Mouse (Mus musculus) liver, embryonic 15.5 days (tissue): ENCODE measurements around the gene Olfr1367. TPM values are rescaled to one million over a fixed set of nuclear protein-coding genes. Genes with fewer than 3 reads are reported as not detected.

Source experiments
- ATAC-seq: fragments of 200-750 bp; cut with Nextera tagmentation; 2 replicates; pipeline ENCODE4 v1.8.0; 2017; ENCODE audit warnings: moderate number of reproducible peaks, mild to moderate bottlenecking, moderate library complexity; ENCODE audit not compliant: insufficient read depth
- H3K27ac ChIP-seq: fragments of 300-500 bp; sonication (generic); replicated peaks from 2 replicates; pipeline ENCODE4 v1.5.1; 2015; ENCODE audit warnings: mild to moderate bottlenecking, inconsistent platforms
- H3K27me3 ChIP-seq: fragments of 300-500 bp; sonication (generic); 2 replicates; pipeline ENCODE4 v1.6.1; 2015; ENCODE audit warnings: mild to moderate bottlenecking, inconsistent platforms
- H3K36me3 ChIP-seq: fragments of 300-500 bp; sonication (generic); replicated peaks from 2 replicates; pipeline ENCODE4 v1.6.1; 2015; ENCODE audit warnings: moderate library complexity, mild to moderate bottlenecking, inconsistent platforms
- H3K4me1 ChIP-seq: fragments of 300-500 bp; sonication (generic); replicated peaks from 2 replicates; pipeline ENCODE4 v1.6.1; 2015; ENCODE audit warnings: inconsistent platforms
- H3K4me2 ChIP-seq: fragments of 300-500 bp; sonication (generic); 2 replicates; pipeline ENCODE4 v1.6.1; 2015; ENCODE audit warnings: moderate library complexity, mild to moderate bottlenecking, inconsistent platforms
- H3K4me3 ChIP-seq: fragments of 300-500 bp; sonication (generic); replicated peaks from 2 replicates; pipeline ENCODE4 v1.5.1; 2015; ENCODE audit warnings: mild to moderate bottlenecking, inconsistent platforms
- H3K9ac ChIP-seq: fragments of 300-500 bp; sonication (generic); 2 replicates; pipeline ENCODE4 v1.6.1; 2015; ENCODE audit warnings: moderate library complexity, mild to moderate bottlenecking, inconsistent platforms
- H3K9me3 ChIP-seq: fragments of 300-500 bp; sonication (generic); replicated peaks from 2 replicates; pipeline ENCODE4 v1.6.1; 2016; ENCODE audit warnings: inconsistent platforms
- WGBS: fragments of 180-500 bp; shearing (Covaris S2); methylation state at CpG from one replicate; pipeline ENCODE4 v1.1.7; 2015; ENCODE audit warnings: mixed read lengths; ENCODE audit not compliant: insufficient replicate concordance; 5-methylcytosine and 5-hydroxymethylcytosine counted together
- polyA plus RNA-seq: library from polyadenylated mRNA; unstranded; fragments of >200 nt; fragmentation: Nextera tagmentation; extraction: Ambion mirVana; gene quantifications from 2 replicates; pipeline ENCODE4 v1.2.1, GENCODE M21; 2015

Gene Olfr1367
- polyA plus RNA-seq: not detected in 2 replicates

- no peak for ATAC-seq
- Histone ChIP-seq H3K9me3 (no peaks in the 10 kb centered on the region), H3K9ac (no peak within 1 kb of the TSS), H3K36me3 (no peaks in the 10 kb centered on the region), H3K4me1 (no peaks in the 10 kb centered on the region), H3K27me3 (no peaks in the 10 kb centered on the region; the same call in 1 of the 2 replicates), H3K4me3 (no peak within 1 kb of the TSS), H3K27ac (no peak within 1 kb of the TSS), H3K4me2 (no peak within 1 kb of the TSS)
- WGBS: 68% methylated on average over 1 of the region's 1 CpGs
Measured at GRCm38 (mm10) chr13:21346610-21347009, at the start of gene Olfr1367. Gene Olfr1367 (plus strand): TSS chr13:21346910.

DNA sequence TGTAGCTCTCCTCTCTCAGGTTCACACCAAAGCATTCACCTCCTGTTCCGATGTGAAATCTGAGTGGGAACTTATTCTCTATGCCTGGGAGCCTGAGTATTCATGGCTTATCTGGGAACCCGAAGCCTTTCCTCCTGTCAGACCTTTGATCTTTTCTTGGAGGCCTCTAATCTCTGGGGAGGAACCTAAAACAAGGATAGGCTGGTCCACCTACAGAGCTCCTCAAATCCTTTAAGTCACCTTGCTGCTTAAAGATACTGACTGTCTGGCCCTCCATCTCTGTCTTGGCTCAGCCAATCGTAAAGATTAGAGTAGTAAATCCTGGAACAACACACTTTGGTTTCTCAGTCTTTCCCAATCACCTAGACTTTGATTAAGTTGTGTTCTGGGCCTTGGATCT is 48.2 kb upstream of the Olfr1367 start:
- Histone ChIP-seq H3K4me2 (no peak overlapping the region), H3K36me3 (no peaks in the 10 kb centered on the region), H3K9me3 (no peaks in the 10 kb centered on the region), H3K9ac (no peak overlapping the region), H3K4me1 (no peaks in the 10 kb centered on the region), H3K4me3 (no peak overlapping the region), H3K27ac (no peak overlapping the region), H3K27me3 (no peaks in the 10 kb centered on the region)
- 39% methylated on average over 3 of the region's 3 CpGs for WGBS
- ATAC-seq: no peak

DNA sequence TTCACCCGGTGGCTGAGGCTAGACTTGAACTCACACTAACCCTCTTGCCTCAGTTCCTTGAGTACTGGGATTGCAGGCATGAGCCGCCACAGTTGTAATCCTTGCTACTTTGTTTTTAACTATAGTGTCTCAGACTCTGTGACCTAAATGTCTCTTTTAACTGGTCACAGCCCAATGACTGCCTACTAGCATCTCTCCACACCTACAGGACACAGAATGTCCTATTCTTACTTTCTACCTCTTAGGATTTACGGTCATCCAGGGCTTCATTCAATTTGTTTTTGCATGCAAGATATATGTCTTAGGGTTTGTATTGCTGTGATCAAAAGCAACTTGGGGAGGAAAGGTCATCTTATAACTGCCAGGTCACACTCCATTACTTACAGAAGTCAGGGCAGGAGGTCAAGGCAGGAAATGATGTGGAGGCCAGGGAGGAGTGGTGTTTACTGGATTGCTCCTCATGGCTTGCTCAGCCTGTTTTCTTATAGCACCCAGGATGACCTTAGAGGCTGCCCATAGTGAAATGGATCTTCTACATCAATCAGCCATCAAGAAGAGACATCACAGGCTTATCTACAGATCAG is 42.1 kb upstream of the Olfr1367 start:
- no peak overlapping the region for H3K4me2 ChIP-seq
- 68% methylated on average over 3 of the region's 3 CpGs for WGBS
- no peak for ATAC-seq
- H3K36me3 ChIP-seq: no peaks in the 10 kb centered on the region
- H3K9ac ChIP-seq: no peak overlapping the region
- H3K4me3 ChIP-seq: no peak overlapping the region
- H3K9me3 ChIP-seq: no peaks in the 10 kb centered on the region
- H3K27me3 ChIP-seq: no peaks in the 10 kb centered on the region
- no peak overlapping the region for H3K27ac ChIP-seq
- H3K4me1 ChIP-seq: no peaks in the 10 kb centered on the region

DNA sequence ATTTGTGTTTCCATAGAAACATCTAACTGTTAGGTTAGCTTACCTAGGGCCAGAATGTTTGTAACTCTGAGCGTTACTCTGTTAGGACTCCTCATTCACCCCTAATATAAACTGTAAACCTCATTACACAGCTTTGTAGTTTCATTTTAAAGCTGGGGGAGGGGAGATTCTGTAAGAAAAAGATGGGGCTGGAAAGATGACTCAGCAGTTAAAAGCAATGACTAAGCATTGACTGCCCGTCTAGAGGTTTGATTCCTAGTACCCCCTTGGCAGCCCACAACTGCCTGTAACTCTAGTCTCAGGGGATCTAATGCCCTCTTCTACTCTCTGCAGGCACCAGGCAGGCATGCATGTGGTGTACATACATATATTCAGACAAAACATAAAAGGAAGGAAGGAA is 36.9 kb upstream of the Olfr1367 start:
- 39% methylated on average over 2 of the region's 2 CpGs for WGBS
- Histone ChIP-seq H3K4me3 (no peak overlapping the region), H3K27me3 (no peaks in the 10 kb centered on the region), H3K36me3 (no peaks in the 10 kb centered on the region), H3K4me1 (no peaks in the 10 kb centered on the region), H3K9me3 (no peaks in the 10 kb centered on the region), H3K27ac (no peak overlapping the region), H3K4me2 (no peak overlapping the region), H3K9ac (no peak overlapping the region)
- no peak for ATAC-seq

GRCm38 (mm10) chr13:21311926-21312325 is 34.8 kb upstream of the Olfr1367 start, which contains the start of gene Gpx6:
Gene Gpx6 (plus strand): TSS chr13:21312125.
- Histone ChIP-seq H3K4me2 (no peak within 1 kb of the TSS), H3K9ac (no peak within 1 kb of the TSS), H3K36me3 (no peaks in the 10 kb centered on the region), H3K4me1 (no peaks in the 10 kb centered on the region), H3K27ac (no peak within 1 kb of the TSS), H3K27me3 (no peaks in the 10 kb centered on the region), H3K9me3 (no peaks in the 10 kb centered on the region), H3K4me3 (no peak within 1 kb of the TSS)
- ATAC-seq: no peak
- WGBS: 31% methylated on average over 3 of the region's 3 CpGs

DNA sequence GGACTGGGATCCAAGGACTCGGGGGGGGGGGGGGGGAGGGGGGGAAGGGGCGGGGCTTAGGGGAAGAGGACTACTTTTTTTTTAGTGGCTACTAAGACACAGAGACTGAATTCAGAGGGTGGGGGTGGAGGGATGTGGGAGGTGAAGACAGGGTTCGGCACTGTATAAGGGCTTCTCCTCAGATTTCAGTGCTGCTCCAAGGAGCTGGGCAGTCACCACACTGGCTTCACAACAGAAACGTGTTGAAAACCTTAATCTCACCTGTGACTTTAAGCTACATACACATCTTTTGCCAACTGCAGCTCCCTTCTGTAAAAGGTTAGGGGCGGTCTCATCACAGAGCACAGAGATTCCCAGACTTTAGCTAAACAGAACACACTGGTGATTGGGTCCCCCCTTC is 33.9 kb upstream of the Olfr1367 start:
- 29% methylated on average over 5 of the region's 5 CpGs for WGBS
- ATAC-seq: no peak
- no peak overlapping the region for H3K9ac ChIP-seq

DNA sequence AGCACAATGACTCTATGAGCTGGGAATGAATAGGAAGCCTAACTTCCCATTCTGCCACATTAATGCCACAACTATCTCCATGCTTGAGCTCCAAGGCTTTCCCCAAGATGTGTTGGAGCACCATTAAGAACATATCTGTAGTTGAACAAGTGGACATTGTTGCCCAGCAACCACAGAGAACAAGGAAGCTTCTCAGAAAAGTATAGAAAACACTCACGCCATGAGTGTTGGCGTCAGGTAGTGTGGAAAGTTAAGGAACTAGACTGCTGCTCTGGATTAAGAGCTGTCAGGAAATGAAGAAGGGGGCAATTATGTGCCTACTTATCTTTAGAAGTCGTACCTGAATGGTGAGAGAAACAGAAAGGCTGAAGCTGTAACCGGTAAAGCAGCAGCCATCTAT is 32.8 kb upstream of the Olfr1367 start:
- WGBS: 54% methylated on average over 4 of the region's 4 CpGs
- H3K4me3 ChIP-seq: no peak overlapping the region

More for the DNA sequence above, 33.9 kb upstream of the Olfr1367 start:
- H3K4me2 ChIP-seq: no peak overlapping the region
- no peak overlapping the region for H3K4me3 ChIP-seq
- no peaks in the 10 kb centered on the region for H3K36me3 ChIP-seq
- no peaks in the 10 kb centered on the region for H3K4me1 ChIP-seq
- H3K27ac ChIP-seq: no peak overlapping the region
- no peaks in the 10 kb centered on the region for H3K9me3 ChIP-seq
- H3K27me3 ChIP-seq: no peaks in the 10 kb centered on the region

DNA sequence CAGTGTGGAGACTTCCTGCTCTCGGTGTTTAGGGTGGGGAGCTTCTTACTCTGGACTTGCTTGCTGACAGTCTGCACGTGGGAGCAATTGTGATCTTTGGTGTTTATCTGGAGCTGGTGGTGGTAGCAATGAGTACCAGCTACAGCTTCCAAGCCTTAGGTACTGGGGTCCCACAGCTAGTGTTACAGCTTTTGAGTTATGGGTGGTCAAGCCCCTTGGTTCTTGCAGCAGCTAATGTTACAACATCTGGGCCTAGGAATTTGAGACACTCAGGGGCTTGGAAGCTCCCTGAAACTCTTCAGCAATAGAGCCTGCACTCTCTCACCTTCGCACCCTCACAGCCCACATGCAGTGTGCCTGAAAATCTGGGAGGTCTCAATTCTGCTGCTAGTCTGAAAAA is 26.4 kb upstream of the Olfr1367 start:
- H3K4me1 ChIP-seq: 0 out of 2 replicates have a peak, but pooled peaks cover 3% of the 10 kb centered on the region
- WGBS: 34% methylated on average over 3 of the region's 3 CpGs
- H3K9me3 ChIP-seq: no peaks in the 10 kb centered on the region
- no peak overlapping the region for H3K4me2 ChIP-seq
- H3K9ac ChIP-seq: no peak overlapping the region
- H3K4me3 ChIP-seq: no peak overlapping the region
- H3K36me3 ChIP-seq: no peaks in the 10 kb centered on the region
- ATAC-seq: no peak
- no peak overlapping the region for H3K27ac ChIP-seq
- H3K27me3 ChIP-seq: peaks cover 39% of the 10 kb centered on the region

More for the DNA sequence above, 32.8 kb upstream of the Olfr1367 start:
- no peaks in the 10 kb centered on the region for H3K4me1 ChIP-seq
- no peak overlapping the region for H3K9ac ChIP-seq
- H3K9me3 ChIP-seq: no peaks in the 10 kb centered on the region
- no peaks in the 10 kb centered on the region for H3K27me3 ChIP-seq
- no peak for ATAC-seq
- H3K36me3 ChIP-seq: no peaks in the 10 kb centered on the region
- no peak overlapping the region for H3K27ac ChIP-seq
- H3K4me2 ChIP-seq: no peak overlapping the region

DNA sequence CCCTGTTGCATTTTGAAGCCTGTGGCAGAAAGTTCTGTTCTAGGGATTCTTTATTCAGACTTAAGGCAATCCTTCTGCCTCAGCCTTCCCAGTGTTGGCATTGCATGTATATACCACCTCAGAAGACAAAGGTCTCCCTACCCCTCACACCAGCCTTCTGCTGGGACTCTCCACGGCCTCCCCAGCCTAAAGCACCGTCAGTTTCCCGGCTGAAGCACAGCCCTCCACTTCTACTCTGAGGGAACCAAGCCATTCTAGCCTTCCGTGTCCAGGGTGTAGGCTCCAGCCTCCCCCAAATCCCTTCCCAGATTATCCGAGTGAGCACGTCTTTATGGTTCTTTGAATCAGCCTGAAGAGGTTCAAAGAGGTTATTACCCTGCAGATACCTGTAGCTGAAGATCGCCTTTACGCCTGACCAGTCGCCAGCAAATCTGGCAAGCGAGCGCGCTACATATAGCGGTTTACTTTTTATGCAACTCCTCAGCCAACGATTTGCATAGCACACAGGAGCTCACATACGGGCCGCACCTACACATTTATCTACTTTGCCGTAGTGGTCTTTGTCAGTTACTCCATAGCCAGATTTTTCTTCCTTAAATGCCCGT is 24.7 kb upstream of the Olfr1367 start:
- Histone ChIP-seq H3K4me2 (peak overlapping the region; percentile 52), H3K9ac (no peak overlapping the region), H3K4me1 (peaks cover 11% of the 10 kb centered on the region), H3K27ac (no peak overlapping the region), H3K27me3 (peaks cover 39% of the 10 kb centered on the region), H3K36me3 (no peaks in the 10 kb centered on the region), H3K9me3 (no peaks in the 10 kb centered on the region), H3K4me3 (peak overlapping the region; percentile 27)
- no peak for ATAC-seq
- 4% methylated on average over 18 of the region's 18 CpGs for whole genome bisulfite sequencing

DNA sequence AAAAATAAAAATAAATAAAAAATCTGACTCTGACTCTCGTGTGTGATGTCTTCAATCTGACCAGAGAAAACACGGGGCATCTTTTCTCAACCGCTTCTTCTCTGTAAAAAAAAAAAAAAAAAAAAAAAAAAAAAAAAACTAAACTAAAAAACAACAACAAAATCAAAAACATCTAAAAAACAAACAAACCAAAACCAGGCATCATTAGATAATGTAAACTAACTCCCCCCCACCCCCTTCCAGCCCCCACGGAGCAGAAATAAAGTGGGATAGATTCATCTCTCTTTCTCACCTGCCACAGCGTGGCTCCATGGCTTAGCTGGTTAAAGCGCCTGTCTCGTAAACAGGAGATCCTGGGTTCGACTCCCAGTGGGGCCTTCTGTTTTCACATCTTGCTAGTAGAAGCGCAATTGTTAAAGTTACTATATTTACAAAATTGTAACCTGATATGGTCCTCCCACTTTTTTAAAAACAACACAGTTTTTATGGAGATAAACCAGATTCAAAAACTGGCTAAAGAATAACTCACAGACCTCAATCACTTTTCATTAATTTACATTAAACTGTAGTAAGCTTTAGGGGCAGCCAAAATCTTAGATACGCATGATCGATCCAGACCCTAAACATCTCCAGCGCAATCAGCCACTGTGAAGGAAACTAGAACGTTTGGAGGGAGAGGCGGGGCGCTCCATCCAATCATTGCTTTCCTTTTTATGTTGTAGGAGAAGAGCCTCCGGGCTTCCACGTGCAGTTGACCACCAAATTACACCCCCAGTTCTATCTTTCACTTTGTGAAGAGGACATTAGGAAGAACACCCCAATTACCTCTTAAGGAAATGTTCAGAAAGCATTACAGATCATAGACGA is 24.0 kb upstream of the Olfr1367 start:
- Histone ChIP-seq H3K4me2 (peak overlapping the region; percentile 52), H3K9ac (no peak overlapping the region), H3K4me1 (peaks cover 16% of the 10 kb centered on the region), H3K36me3 (no peaks in the 10 kb centered on the region), H3K9me3 (no peaks in the 10 kb centered on the region), H3K27me3 (peaks cover 43% of the 10 kb centered on the region), H3K27ac (no peak overlapping the region), H3K4me3 (peak overlapping the region; percentile 27)
- WGBS: 11% methylated on average over 18 of the region's 18 CpGs
- ATAC-seq: no peak

DNA sequence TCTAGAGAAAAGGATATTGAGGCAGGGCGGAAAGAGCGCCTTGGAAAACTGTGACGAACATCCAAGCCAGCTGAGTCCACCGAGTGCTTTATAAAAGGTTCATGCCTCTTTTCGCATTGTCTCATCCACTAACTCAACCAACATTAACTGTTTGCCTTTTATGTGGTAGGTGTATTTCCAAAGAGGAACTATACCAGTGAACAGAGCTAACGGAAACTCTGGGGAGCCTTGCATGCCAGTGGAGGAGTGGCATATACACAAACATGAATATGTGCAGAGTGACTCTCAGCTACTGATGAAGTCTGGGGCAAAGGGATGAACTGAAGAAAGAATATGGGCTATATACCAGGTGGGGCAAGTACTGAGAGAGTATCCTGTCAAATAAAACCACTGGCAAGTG is 23.3 kb upstream of the Olfr1367 start:
- no peak overlapping the region for H3K4me3 ChIP-seq
- peaks cover 43% of the 10 kb centered on the region for H3K27me3 ChIP-seq
- peaks cover 16% of the 10 kb centered on the region for H3K4me1 ChIP-seq
- H3K4me2 ChIP-seq: peak overlapping the region; percentile 52; the same call in 1 of the 2 replicates
- H3K27ac ChIP-seq: no peak overlapping the region
- ATAC-seq: no peak
- WGBS: 44% methylated on average over 6 of the region's 6 CpGs
- no peaks in the 10 kb centered on the region for H3K36me3 ChIP-seq
- H3K9ac ChIP-seq: no peak overlapping the region
- no peaks in the 10 kb centered on the region for H3K9me3 ChIP-seq
